In genomic region chr4:125289709-125290108, GRCm38 (mm10) we compare ENCODE assay signal across 19 mouse cellular contexts.
DNase-seq lines count a peak whose midpoint lies in the region; ATAC-seq and TF ChIP-seq lines count a peak whose summit lies in the region.
"Had no signal": no experiment of that assay in that cellular context is flagged by ENCODE, and none has a peak within 500 bp of the region (broad histone marks: within the 10 kb centered on the region; RNA-seq: fewer than 3 reads in every experiment).

No protein-coding gene starts in this region.

- ATAC-seq in hindbrain, embryonic 13.5 days (ENCODE audit: low FRiP score) = no peak
- ATAC-seq in forebrain, embryonic 13.5 days = no peak; the same call in 1 of the 2 replicates
- no peak for ATAC-seq in midbrain, embryonic 16.5 days
- no peak for ATAC-seq in erythroblast, adult 5-6 weeks (replicated peaks; ENCODE audit: low FRiP score, poor library complexity, severe bottlenecking)
- ATAC-seq: activated CD4-positive, CD25-positive, alpha-beta regulatory T cell, adult 4 months; intestine, embryonic 16.5 days had no signal

- H3K36me3 ChIP-seq in hindbrain, embryonic 13.5 days = no peaks in the 10 kb centered on the region
- H3K36me3 ChIP-seq in hindbrain, embryonic 10.5 days = no peaks in the 10 kb centered on the region
- H3K36me3 ChIP-seq in CH12.LX (replicated peaks in 1 of 2; ENCODE audit: control insufficient read depth in 1 of 2, insufficient read depth in 1 of 2, low read length in 1 of 2) = no peaks in the 10 kb centered on the region
- H3K36me3 ChIP-seq in forebrain, embryonic 13.5 days (ENCODE audit: poor library complexity, severe bottlenecking) = no peaks in the 10 kb centered on the region
- H3K36me3 ChIP-seq in midbrain, embryonic 16.5 days (ENCODE audit: control insufficient read depth, insufficient read depth, low read length) = no peaks in the 10 kb centered on the region
- H3K36me3 ChIP-seq: embryonic facial prominence, embryonic 13.5 days; heart, embryonic 15.5 days; liver, embryonic 13.5 days had no signal

- no peak overlapping the region for H3K4me3 ChIP-seq in hindbrain, embryonic 13.5 days
- no peak overlapping the region for H3K4me3 ChIP-seq in hindbrain, embryonic 10.5 days
- no peak overlapping the region for H3K4me3 ChIP-seq in CH12.LX (replicated peaks in 1 of 3; ENCODE audit: low read depth in 2 of 3, low read length in 2 of 3, poor library complexity in 1 of 3)
- no peak overlapping the region for H3K4me3 ChIP-seq in forebrain, embryonic 13.5 days
- no peak overlapping the region for H3K4me3 ChIP-seq in midbrain, embryonic 16.5 days (ENCODE audit: low read depth, low read length)
- H3K4me3 ChIP-seq: embryonic facial prominence, embryonic 13.5 days; gastrocnemius, adult 2 months; heart, embryonic 15.5 days; liver, embryonic 13.5 days had no signal

- WGBS in hindbrain, embryonic 13.5 days = 27% methylated on average over 1 of the region's 1 CpGs
- WGBS in hindbrain, embryonic 10.5 days = 19% methylated on average over 1 of the region's 1 CpGs
- WGBS in forebrain, embryonic 13.5 days = 20% methylated on average over 1 of the region's 1 CpGs
- WGBS in midbrain, embryonic 16.5 days = 25% methylated on average over 1 of the region's 1 CpGs

- peaks cover 10% of the 10 kb centered on the region; the same call in 1 of the 2 replicates for H3K27me3 ChIP-seq in hindbrain, embryonic 13.5 days
- peaks cover 12% of the 10 kb centered on the region; the same call in 1 of the 2 replicates for H3K27me3 ChIP-seq in hindbrain, embryonic 10.5 days (ENCODE audit: insufficient read depth, poor library complexity, severe bottlenecking)
- peaks cover 69% of the 10 kb centered on the region for H3K27me3 ChIP-seq in CH12.LX (replicated peaks)
- peaks cover 28% of the 10 kb centered on the region; the same call in 1 of the 2 replicates for H3K27me3 ChIP-seq in forebrain, embryonic 13.5 days
- H3K27me3 ChIP-seq in midbrain, embryonic 16.5 days (ENCODE audit: control insufficient read depth, insufficient read depth, low read depth, low read length) = no peaks in the 10 kb centered on the region
- H3K27me3 ChIP-seq: embryonic facial prominence, embryonic 13.5 days; liver, embryonic 13.5 days had no signal

- H3K27ac ChIP-seq in hindbrain, embryonic 13.5 days = peak overlapping the region; percentile 9; the same call in 1 of the 2 replicates
- no peak overlapping the region for H3K27ac ChIP-seq in hindbrain, embryonic 10.5 days
- H3K27ac ChIP-seq in CH12.LX (ENCODE audit: insufficient read depth, low read depth) = no peak overlapping the region
- peak overlapping the region; percentile 75 for H3K27ac ChIP-seq in forebrain, embryonic 13.5 days
- H3K27ac ChIP-seq in midbrain, embryonic 16.5 days (ENCODE audit: low read length) = peak overlapping the region; percentile 44; the same call in 1 of the 2 replicates
- H3K27ac ChIP-seq: embryonic facial prominence, embryonic 13.5 days; gastrocnemius, adult 2 months; heart, embryonic 15.5 days; kidney, postnatal 0 days; liver, embryonic 13.5 days had no signal

- peaks cover 20% of the 10 kb centered on the region for H3K4me1 ChIP-seq in hindbrain, embryonic 13.5 days (replicated peaks)
- peaks cover 12% of the 10 kb centered on the region for H3K4me1 ChIP-seq in hindbrain, embryonic 10.5 days (replicated peaks)
- H3K4me1 ChIP-seq in CH12.LX (ENCODE audit: control insufficient read depth in 1 of 2, insufficient read depth in 2 of 2) = no peaks in the 10 kb centered on the region
- H3K4me1 ChIP-seq in forebrain, embryonic 13.5 days = peaks cover 22% of the 10 kb centered on the region
- H3K4me1 ChIP-seq in midbrain, embryonic 16.5 days (ENCODE audit: control insufficient read depth, insufficient read depth, low read length) = peaks cover 8% of the 10 kb centered on the region
- H3K4me1 ChIP-seq: heart, embryonic 15.5 days; liver, embryonic 13.5 days had no signal

- TF ChIP-seq EP300 in CH12.LX (IDR thresholded peaks at IDR 0.05; ENCODE audit: low read length) = no peak

- dilution Hi-C loops in CH12.LX (cut with MboI; ENCODE audit: extremely low pct_ligation_motif_present, extremely low pct_unique_long_range_greater_than_20kb, low sequenced_read_pairs) = no loop called here

- no peak for TF ChIP-seq POLR2A in CH12.LX (IDR thresholded peaks at IDR 0.05; ENCODE audit: low read depth, low read length)

- in situ Hi-C loops in CH12.LX (cut with MboI; ENCODE audit: low pct_ligation_motif_present, low pct_unique_long_range_greater_than_20kb, low sequenced_read_pairs) = no loop called here

- H3K9me3 ChIP-seq in hindbrain, embryonic 13.5 days = no peaks in the 10 kb centered on the region
- no peaks in the 10 kb centered on the region for H3K9me3 ChIP-seq in hindbrain, embryonic 10.5 days
- H3K9me3 ChIP-seq in CH12.LX (replicated peaks; ENCODE audit: low read length) = peaks cover 11% of the 10 kb centered on the region
- 0 out of 2 replicates have a peak, but pooled peaks cover 4% of the 10 kb centered on the region for H3K9me3 ChIP-seq in forebrain, embryonic 13.5 days (replicated peaks)
- H3K9me3 ChIP-seq in midbrain, embryonic 16.5 days (replicated peaks; ENCODE audit: control insufficient read depth, low read length, poor library complexity, severe bottlenecking) = no peaks in the 10 kb centered on the region
- H3K9me3 ChIP-seq: embryonic facial prominence, embryonic 13.5 days; heart, embryonic 15.5 days; liver, embryonic 13.5 days had no signal

- TF ChIP-seq RAD21 in CH12.LX (IDR thresholded peaks at IDR 0.05; ENCODE audit: low read depth, low read length) = no peak; the same call in none of the 2 replicates

- DNase-seq in hindbrain, embryonic 10.5 days (ENCODE audit: low spot score) = no peak
- no peak for DNase-seq in CH12.LX (ENCODE audit: extremely low read depth)
- no peak for DNase-seq in spleen, postnatal 14 days (ENCODE audit: low spot score in 2 of 2)
- DNase-seq in lung, postnatal 25 days (ENCODE audit: low spot score) = no peak
- DNase-seq: adrenal gland, postnatal 25 days; cerebellum, adult 8-10 months; gastrocnemius, adult 2 months; heart, adult 11 months; liver, embryonic 13.5 days; thymus, postnatal 25 days had no signal

- no peak overlapping the region for H3K9ac ChIP-seq in hindbrain, embryonic 13.5 days
- no peak overlapping the region for H3K9ac ChIP-seq in CH12.LX (ENCODE audit: insufficient read depth, low read depth)
- H3K9ac ChIP-seq in forebrain, embryonic 13.5 days = no peak overlapping the region
- H3K9ac ChIP-seq in midbrain, embryonic 16.5 days (ENCODE audit: low read depth, low read length) = no peak overlapping the region
- H3K9ac ChIP-seq: embryonic facial prominence, embryonic 13.5 days; heart, embryonic 15.5 days; liver, embryonic 13.5 days had no signal

- H3K79me2 ChIP-seq in CH12.LX (replicated peaks; ENCODE audit: control insufficient read depth, extremely low read depth, insufficient read depth, poor library complexity, severe bottlenecking) = no peaks in the 10 kb centered on the region

- TF ChIP-seq CTCF in CH12.LX (conservative IDR thresholded peaks at IDR 0.05 in 1 of 2, IDR thresholded peaks at IDR 0.05 in 1 of 2; ENCODE audit: low read depth in 2 of 2, low read length in 2 of 2) = peak in 1 of 2 experiments; percentile 30; a peak in 2 of 4 replicates

- no peak overlapping the region for H3K4me2 ChIP-seq in hindbrain, embryonic 13.5 days
- no peak overlapping the region for H3K4me2 ChIP-seq in CH12.LX (ENCODE audit: insufficient read depth, low read depth, poor library complexity, severe bottlenecking)
- H3K4me2 ChIP-seq in forebrain, embryonic 13.5 days = no peak overlapping the region
- H3K4me2 ChIP-seq in midbrain, embryonic 16.5 days (ENCODE audit: low read length) = no peak overlapping the region
- H3K4me2 ChIP-seq: embryonic facial prominence, embryonic 13.5 days; heart, embryonic 15.5 days; liver, embryonic 13.5 days had no signal

TF ChIP-seq in CH12.LX, 34 proteins besides CTCF, POLR2A, EP300 and RAD21:
- TF ChIP-seq MEF2A (IDR thresholded peaks at IDR 0.05; ENCODE audit: borderline replicate concordance, low read depth, low read length) = no peak
- TF ChIP-seq SMC3 (IDR thresholded peaks at IDR 0.05; ENCODE audit: low read depth, low read length) = peak; percentile 19
TF ChIP-seq in CH12.LX: peak in this region for 1.

Comparison
In these comparisons a context has a peak if more than half of its experiments do, and no peak if none do; other contexts are left out.
1. H3K27ac ChIP-seq: peak in hindbrain, embryonic 13.5 days (single experiment), forebrain, embryonic 13.5 days (single experiment) and midbrain, embryonic 16.5 days (single experiment); none in hindbrain, embryonic 10.5 days (single experiment) and CH12.LX (single experiment).